Mouse (Mus musculus) left cerebral cortex, postnatal 14 days (tissue): ENCODE data around the gene Ank3. TPM values are rescaled to one million over a fixed set of nuclear protein-coding genes. Genes with fewer than 3 reads are reported as not detected.

Experiments used
- DNase-seq, 2 experiments: peaks; one replicate each; pipeline ENCODE4 v3.0.0; 2021 to 2022; ENCODE audit warnings: low spot score in 2 of 2, mixed read lengths in 1 of 2
- intact Hi-C: fragments of 180-260 bp; cut with DNase I; formaldehyde crosslinking; loops from one replicate; pipeline ENCODE4 v1.15.1; 2025
- total RNA-seq, 2 experiments: library from RNA; stranded (reverse); gene quantifications; 2 replicates each; pipeline ENCODE4 v1.2.3; 2021

The Ank3 gene
- total RNA-seq, 2 experiments from 2014 or later = 533 to 540 TPM

GRCm38 (mm10) chr10:69918461-69919151, 520.0 kb downstream of the Ank3 start:
- intact Hi-C loops = no loop called here

GRCm38 (mm10) chr10:69919152-69919492, 520.5 kb downstream of the Ank3 start:
- intact Hi-C loops = no loop called here
- DNase-seq = no peak

More at GRCm38 (mm10) chr10:69918461-69919151, 520.0 kb downstream of the Ank3 start:
- DNase-seq = no peak

- DNase-seq = no peak
These were observed 521.2 kb downstream of the Ank3 start for GRCm38 (mm10) chr10:69919746-69920145.

GRCm38 (mm10) chr10:69922076-69922475, 523.5 kb downstream of the Ank3 start:
- intact Hi-C loops = no loop called here
- DNase-seq = no peak

More at GRCm38 (mm10) chr10:69919746-69920145, 521.2 kb downstream of the Ank3 start:
- intact Hi-C loops = no loop called here

GRCm38 (mm10) chr10:69923801-69924200, 525.2 kb downstream of the Ank3 start:
- intact Hi-C loops = no loop called here
- no peak for DNase-seq

- DNase-seq = no peak
- intact Hi-C loops = no loop called here
These were observed 525.7 kb downstream of the Ank3 start for GRCm38 (mm10) chr10:69924321-69924720.

GRCm38 (mm10) chr10:69924845-69925244, 526.3 kb downstream of the Ank3 start:
- DNase-seq = no peak
- intact Hi-C loops = no loop called here

- DNase-seq = no peak
- intact Hi-C loops = no loop called here
These were observed 526.9 kb downstream of the Ank3 start for GRCm38 (mm10) chr10:69925285-69926157.

GRCm38 (mm10) chr10:69926158-69926882, 527.7 kb downstream of the Ank3 start:
- intact Hi-C loops = no loop called here
- no peak for DNase-seq

GRCm38 (mm10) chr10:69927012-69927411, 528.4 kb downstream of the Ank3 start:
- no peak for DNase-seq

GRCm38 (mm10) chr10:69928358-69928757, 529.8 kb downstream of the Ank3 start:
- intact Hi-C loops = no loop called here
- no peak for DNase-seq

More at GRCm38 (mm10) chr10:69927012-69927411, 528.4 kb downstream of the Ank3 start:
- intact Hi-C loops = no loop called here

GRCm38 (mm10) chr10:69930503-69930902, 531.9 kb downstream of the Ank3 start:
- DNase-seq = no peak
- intact Hi-C loops = no loop called here

GRCm38 (mm10) chr10:69936443-69937067, 538.0 kb downstream of the Ank3 start:
- intact Hi-C loops = no loop called here
- no peak for DNase-seq

- no peak for DNase-seq
- intact Hi-C loops = no loop called here
These were observed 538.8 kb downstream of the Ank3 start for GRCm38 (mm10) chr10:69937291-69937921.

GRCm38 (mm10) chr10:69939144-69939543, 540.6 kb downstream of the Ank3 start:
- no peak for DNase-seq
- intact Hi-C loops = no loop called here

GRCm38 (mm10) chr10:69939966-69940365, 541.4 kb downstream of the Ank3 start:
- no peak for DNase-seq
- intact Hi-C loops = no loop called here

GRCm38 (mm10) chr10:69941001-69941400, 542.4 kb downstream of the Ank3 start:
- DNase-seq = no peak
- intact Hi-C loops = no loop called here

GRCm38 (mm10) chr10:69944845-69945244, 546.3 kb downstream of the Ank3 start:
- DNase-seq = no peak
- intact Hi-C loops = no loop called here

GRCm38 (mm10) chr10:69945870-69946269, 547.3 kb downstream of the Ank3 start:
- intact Hi-C loops = no loop called here
- DNase-seq = no peak
